Mouse (Mus musculus): ENCODE measurements at regions not wholly inside any gene's neighbourhood (a gene's known extent, or its start where the extent isn't known, plus 50 kb on each side); places are given as distances from the start of the nearest gene placed in this dataset.

- H3K36me3 ChIP-seq (ENCODE audit: control insufficient read depth, insufficient read depth, low read length): no peaks in the 10 kb centered on the region
- ATAC-seq (ENCODE audit: insufficient number of reproducible peaks, insufficient read depth, low FRiP score, low read depth): no peak
- 77% methylated on average over 5 of the region's 5 CpGs for WGBS
- no peaks in the 10 kb centered on the region for H3K27me3 ChIP-seq (ENCODE audit: control insufficient read depth, insufficient read depth, low read length)
- H3K4me1 ChIP-seq (ENCODE audit: control insufficient read depth in 2 of 2, insufficient read depth in 2 of 2, low read length in 2 of 2): no peaks in the 10 kb centered on the region
- H3K27ac ChIP-seq (replicated peaks in 1 of 2; ENCODE audit: control insufficient read depth in 1 of 2, insufficient read depth in 1 of 2, low read depth in 2 of 2, low read length in 2 of 2): no peak overlapping the region
- H3K9ac ChIP-seq (ENCODE audit: low read length): no peak overlapping the region
- H3K4me3 ChIP-seq (ENCODE audit: control insufficient read depth in 1 of 2, insufficient read depth in 1 of 2, low read depth in 1 of 2, low read length in 2 of 2): no peak overlapping the region
- no peak overlapping the region for H3K4me2 ChIP-seq (ENCODE audit: low read length)
- H3K9me3 ChIP-seq (ENCODE audit: control insufficient read depth, low read length): no peaks in the 10 kb centered on the region
Observed at GRCm38 (mm10) chr12:107844631-107845030, 158.8 kb downstream of the Bcl11b start.

DNA sequence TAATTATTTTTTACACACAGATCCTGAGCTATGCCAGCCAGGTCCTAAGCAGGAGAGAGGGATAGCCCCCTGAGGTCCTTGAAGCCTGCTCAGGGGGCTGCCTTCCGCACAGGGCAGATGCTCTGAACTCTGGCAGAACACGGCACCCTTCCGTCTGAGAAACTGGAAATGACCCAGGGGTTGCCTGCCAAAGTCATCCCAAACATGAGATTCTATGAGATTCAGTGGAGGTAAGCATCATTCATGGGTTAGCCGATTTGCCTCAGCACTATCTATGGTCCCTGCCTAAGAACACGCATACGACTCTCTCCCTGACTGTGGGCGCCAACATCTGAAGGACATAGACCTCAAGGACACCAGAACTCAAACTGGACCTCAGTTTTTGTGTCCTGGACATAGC lies 152.8 kb downstream of the Bcl11b start:
- Histone ChIP-seq H3K4me3 (ENCODE audit: control insufficient read depth in 1 of 2, insufficient read depth in 1 of 2, low read depth in 1 of 2, low read length in 2 of 2) (no peak overlapping the region), H3K27ac (replicated peaks in 1 of 2; ENCODE audit: control insufficient read depth in 1 of 2, insufficient read depth in 1 of 2, low read depth in 2 of 2, low read length in 2 of 2) (no peak overlapping the region), H3K4me2 (ENCODE audit: low read length) (no peak overlapping the region), H3K36me3 (ENCODE audit: control insufficient read depth, insufficient read depth, low read length) (no peaks in the 10 kb centered on the region), H3K9ac (ENCODE audit: low read length) (no peak overlapping the region), H3K27me3 (ENCODE audit: control insufficient read depth, insufficient read depth, low read length) (no peaks in the 10 kb centered on the region), H3K9me3 (ENCODE audit: control insufficient read depth, low read length) (no peaks in the 10 kb centered on the region), H3K4me1 (ENCODE audit: control insufficient read depth in 2 of 2, insufficient read depth in 2 of 2, low read length in 2 of 2) (no peaks in the 10 kb centered on the region)
- no peak for ATAC-seq (ENCODE audit: insufficient number of reproducible peaks, insufficient read depth, low FRiP score, low read depth)
- WGBS: 86% methylated on average over 7 of the region's 7 CpGs

DNA sequence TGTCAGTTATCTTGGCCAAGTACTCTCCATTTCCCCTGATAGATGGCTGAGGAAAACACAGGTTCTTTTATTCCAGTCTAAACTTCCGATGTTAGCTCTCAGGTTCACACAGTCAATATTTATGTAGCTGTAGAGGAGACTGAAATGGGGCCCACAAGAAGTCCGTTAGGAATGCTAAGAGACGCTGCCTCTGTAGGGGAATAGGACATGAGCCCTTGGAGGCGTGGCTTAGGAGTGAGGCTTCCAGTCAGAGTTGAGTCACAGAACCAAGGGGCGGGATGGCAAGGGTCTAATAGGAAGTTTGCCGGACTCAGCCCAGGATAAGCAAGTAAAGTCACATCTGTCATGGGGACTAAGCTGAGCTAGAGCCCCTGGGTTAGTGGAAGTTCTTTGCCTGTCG lies 150.5 kb downstream of the Bcl11b start:
- WGBS: 60% methylated on average over 7 of the region's 7 CpGs
- Histone ChIP-seq H3K4me2 (ENCODE audit: low read length) (no peak overlapping the region), H3K4me1 (ENCODE audit: control insufficient read depth in 2 of 2, insufficient read depth in 2 of 2, low read length in 2 of 2) (no peaks in the 10 kb centered on the region), H3K9me3 (ENCODE audit: control insufficient read depth, low read length) (no peaks in the 10 kb centered on the region), H3K36me3 (ENCODE audit: control insufficient read depth, insufficient read depth, low read length) (no peaks in the 10 kb centered on the region), H3K9ac (ENCODE audit: low read length) (no peak overlapping the region), H3K4me3 (ENCODE audit: control insufficient read depth in 1 of 2, insufficient read depth in 1 of 2, low read depth in 1 of 2, low read length in 2 of 2) (no peak overlapping the region), H3K27me3 (ENCODE audit: control insufficient read depth, insufficient read depth, low read length) (no peaks in the 10 kb centered on the region), H3K27ac (replicated peaks in 1 of 2; ENCODE audit: control insufficient read depth in 1 of 2, insufficient read depth in 1 of 2, low read depth in 2 of 2, low read length in 2 of 2) (no peak overlapping the region)
- no peak for ATAC-seq (ENCODE audit: insufficient number of reproducible peaks, insufficient read depth, low FRiP score, low read depth)

GRCm38 (mm10) chr12:107855547-107855946 lies 147.9 kb downstream of the Bcl11b start:
- 64% methylated on average over 4 of the region's 4 CpGs for WGBS
- no peak overlapping the region for H3K4me3 ChIP-seq (ENCODE audit: control insufficient read depth in 1 of 2, insufficient read depth in 1 of 2, low read depth in 1 of 2, low read length in 2 of 2)
- H3K27ac ChIP-seq (replicated peaks in 1 of 2; ENCODE audit: control insufficient read depth in 1 of 2, insufficient read depth in 1 of 2, low read depth in 2 of 2, low read length in 2 of 2): no peak overlapping the region
- no peak overlapping the region for H3K9ac ChIP-seq (ENCODE audit: low read length)
- H3K27me3 ChIP-seq (ENCODE audit: control insufficient read depth, insufficient read depth, low read length): no peaks in the 10 kb centered on the region
- no peaks in the 10 kb centered on the region for H3K9me3 ChIP-seq (ENCODE audit: control insufficient read depth, low read length)
- no peak overlapping the region for H3K4me2 ChIP-seq (ENCODE audit: low read length)
- H3K4me1 ChIP-seq (ENCODE audit: control insufficient read depth in 2 of 2, insufficient read depth in 2 of 2, low read length in 2 of 2): no peaks in the 10 kb centered on the region
- no peaks in the 10 kb centered on the region for H3K36me3 ChIP-seq (ENCODE audit: control insufficient read depth, insufficient read depth, low read length)
- no peak for ATAC-seq (ENCODE audit: insufficient number of reproducible peaks, insufficient read depth, low FRiP score, low read depth)

GRCm38 (mm10) chr12:107856421-107857043 lies 146.9 kb downstream of the Bcl11b start:
- H3K4me1 ChIP-seq (ENCODE audit: control insufficient read depth in 2 of 2, insufficient read depth in 2 of 2, low read length in 2 of 2): no peaks in the 10 kb centered on the region
- H3K9ac ChIP-seq (ENCODE audit: low read length): no peak overlapping the region
- no peak overlapping the region for H3K27ac ChIP-seq (replicated peaks in 1 of 2; ENCODE audit: control insufficient read depth in 1 of 2, insufficient read depth in 1 of 2, low read depth in 2 of 2, low read length in 2 of 2)
- no peaks in the 10 kb centered on the region for H3K27me3 ChIP-seq (ENCODE audit: control insufficient read depth, insufficient read depth, low read length)
- no peak overlapping the region for H3K4me3 ChIP-seq (ENCODE audit: control insufficient read depth in 1 of 2, insufficient read depth in 1 of 2, low read depth in 1 of 2, low read length in 2 of 2)
- no peak overlapping the region for H3K4me2 ChIP-seq (ENCODE audit: low read length)
- WGBS: 73% methylated on average over 6 of the region's 6 CpGs
- ATAC-seq (ENCODE audit: insufficient number of reproducible peaks, insufficient read depth, low FRiP score, low read depth): no peak
- H3K9me3 ChIP-seq (ENCODE audit: control insufficient read depth, low read length): no peaks in the 10 kb centered on the region
- no peaks in the 10 kb centered on the region for H3K36me3 ChIP-seq (ENCODE audit: control insufficient read depth, insufficient read depth, low read length)

DNA sequence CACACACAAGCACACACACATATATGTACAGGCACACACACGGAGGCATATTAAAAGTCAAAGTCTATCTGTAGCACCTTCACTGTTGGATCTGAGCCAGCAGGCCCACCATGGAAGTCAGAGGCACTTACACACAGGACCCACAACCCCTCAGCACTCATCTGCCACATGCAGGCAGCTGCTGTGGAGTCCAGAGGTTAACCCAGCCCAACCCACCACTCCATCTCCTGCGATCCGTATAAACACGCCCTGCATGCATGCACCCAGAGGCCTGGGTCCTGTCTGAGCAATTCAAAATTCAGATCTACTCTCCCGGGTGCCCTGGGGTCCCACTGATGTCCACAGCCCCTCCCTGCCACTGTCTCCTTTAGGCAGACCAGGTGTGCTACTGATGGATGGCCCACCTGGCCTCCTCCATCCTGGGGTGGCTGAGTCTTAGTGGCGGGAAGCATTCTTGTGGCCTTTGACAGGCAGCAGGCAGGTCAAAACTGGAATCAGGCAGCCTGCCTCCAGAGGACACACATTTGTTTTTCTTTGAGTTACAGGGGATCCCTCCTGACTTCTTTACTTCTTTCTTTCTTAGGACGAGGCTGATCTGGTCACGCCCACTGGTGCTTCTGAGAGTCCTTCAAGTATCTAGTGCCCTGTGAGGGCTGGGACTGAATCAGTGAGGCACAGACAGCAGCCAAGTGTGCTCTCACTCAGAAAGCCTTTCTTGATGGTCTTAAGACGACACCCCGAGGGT lies 144.7 kb downstream of the Bcl11b start:
- no peak overlapping the region for H3K4me2 ChIP-seq (ENCODE audit: low read length)
- no peak overlapping the region for H3K27ac ChIP-seq (replicated peaks in 1 of 2; ENCODE audit: control insufficient read depth in 1 of 2, insufficient read depth in 1 of 2, low read depth in 2 of 2, low read length in 2 of 2)
- WGBS: 64% methylated on average over 10 of the region's 10 CpGs
- H3K4me3 ChIP-seq (ENCODE audit: control insufficient read depth in 1 of 2, insufficient read depth in 1 of 2, low read depth in 1 of 2, low read length in 2 of 2): no peak overlapping the region
- H3K9ac ChIP-seq (ENCODE audit: low read length): no peak overlapping the region
- no peaks in the 10 kb centered on the region for H3K27me3 ChIP-seq (ENCODE audit: control insufficient read depth, insufficient read depth, low read length)
- H3K9me3 ChIP-seq (ENCODE audit: control insufficient read depth, low read length): no peaks in the 10 kb centered on the region
- H3K4me1 ChIP-seq (ENCODE audit: control insufficient read depth in 2 of 2, insufficient read depth in 2 of 2, low read length in 2 of 2): no peaks in the 10 kb centered on the region
- H3K36me3 ChIP-seq (ENCODE audit: control insufficient read depth, insufficient read depth, low read length): no peaks in the 10 kb centered on the region
- no peak for ATAC-seq (ENCODE audit: insufficient number of reproducible peaks, insufficient read depth, low FRiP score, low read depth)

- WGBS: 30% methylated on average over 8 of the region's 8 CpGs
- ATAC-seq (ENCODE audit: insufficient number of reproducible peaks, insufficient read depth, low FRiP score, low read depth): no peak
Observed at GRCm38 (mm10) chr12:107859750-107860149, 143.7 kb downstream of the Bcl11b start.

GRCm38 (mm10) chr12:107860358-107860757 lies 143.0 kb downstream of the Bcl11b start:
- no peak for ATAC-seq (ENCODE audit: insufficient number of reproducible peaks, insufficient read depth, low FRiP score, low read depth)
- Histone ChIP-seq H3K9me3 (ENCODE audit: control insufficient read depth, low read length) (no peaks in the 10 kb centered on the region), H3K27ac (replicated peaks in 1 of 2; ENCODE audit: control insufficient read depth in 1 of 2, insufficient read depth in 1 of 2, low read depth in 2 of 2, low read length in 2 of 2) (no peak overlapping the region), H3K27me3 (ENCODE audit: control insufficient read depth, insufficient read depth, low read length) (no peaks in the 10 kb centered on the region), H3K36me3 (ENCODE audit: control insufficient read depth, insufficient read depth, low read length) (no peaks in the 10 kb centered on the region), H3K9ac (ENCODE audit: low read length) (no peak overlapping the region), H3K4me3 (ENCODE audit: control insufficient read depth in 1 of 2, insufficient read depth in 1 of 2, low read depth in 1 of 2, low read length in 2 of 2) (no peak overlapping the region), H3K4me2 (ENCODE audit: low read length) (no peak overlapping the region), H3K4me1 (ENCODE audit: control insufficient read depth in 2 of 2, insufficient read depth in 2 of 2, low read length in 2 of 2) (no peaks in the 10 kb centered on the region)
- 68% methylated on average over 6 of the region's 6 CpGs for WGBS

More at GRCm38 (mm10) chr12:107859750-107860149, 143.7 kb downstream of the Bcl11b start:
- Histone ChIP-seq H3K4me3 (ENCODE audit: control insufficient read depth in 1 of 2, insufficient read depth in 1 of 2, low read depth in 1 of 2, low read length in 2 of 2) (no peak overlapping the region), H3K4me2 (ENCODE audit: low read length) (no peak overlapping the region), H3K27me3 (ENCODE audit: control insufficient read depth, insufficient read depth, low read length) (no peaks in the 10 kb centered on the region), H3K27ac (replicated peaks in 1 of 2; ENCODE audit: control insufficient read depth in 1 of 2, insufficient read depth in 1 of 2, low read depth in 2 of 2, low read length in 2 of 2) (no peak overlapping the region), H3K4me1 (ENCODE audit: control insufficient read depth in 2 of 2, insufficient read depth in 2 of 2, low read length in 2 of 2) (no peaks in the 10 kb centered on the region), H3K9me3 (ENCODE audit: control insufficient read depth, low read length) (no peaks in the 10 kb centered on the region), H3K36me3 (ENCODE audit: control insufficient read depth, insufficient read depth, low read length) (no peaks in the 10 kb centered on the region), H3K9ac (ENCODE audit: low read length) (no peak overlapping the region)

Data from heart, embryonic 14.5 days (tissue).